Mouse (Mus musculus) heart, embryonic 14.5 days (tissue): ENCODE measurements at regions not wholly inside any gene's neighbourhood (a gene's known extent, or its start where the extent isn't known, plus 50 kb on each side); places are given as distances from the start of the nearest gene placed in this dataset.

ENCODE experiments used
- ATAC-seq: fragments of 200-750 bp; cut with Nextera tagmentation; 2 replicates; pipeline ENCODE4 v1.8.0; 2017; ENCODE audit warnings: low read depth, moderate TSS enrichment; ENCODE audit not compliant: insufficient number of reproducible peaks, insufficient read depth, low FRiP score
- H3K27ac ChIP-seq, 2 experiments: fragments of 200-500 bp in 1 of 2; fragments of 300-500 bp in 1 of 2; sonication (generic) in 1 of 2; replicated peaks in 1 of 2; 2 replicates each; pipeline ENCODE4 v1.5.1; 2012 to 2014; ENCODE audit warnings: low read depth in 2 of 2, low read length in 2 of 2, control low read depth in 1 of 2, mild to moderate bottlenecking in 1 of 2, mixed read lengths in 1 of 2; ENCODE audit not compliant: control insufficient read depth in 1 of 2, insufficient read depth in 1 of 2
- H3K27me3 ChIP-seq: fragments of 300-500 bp; sonication (generic); 2 replicates; pipeline ENCODE4 v1.6.1; 2014; ENCODE audit warnings: mild to moderate bottlenecking, low read length, control low read depth; ENCODE audit not compliant: control insufficient read depth, insufficient read depth
- H3K36me3 ChIP-seq: fragments of 300-500 bp; sonication (generic); 2 replicates; pipeline ENCODE4 v1.6.1; 2014; ENCODE audit warnings: mild to moderate bottlenecking, control low read depth, low read length, mixed read lengths; ENCODE audit not compliant: control insufficient read depth, insufficient read depth
- H3K4me1 ChIP-seq, 2 experiments: fragments of 200-500 bp in 1 of 2; fragments of 300-500 bp in 1 of 2; sonication (generic) in 1 of 2; 2 replicates each; pipeline ENCODE4 v1.6.1; 2012 to 2014; ENCODE audit warnings: low read length in 2 of 2, control low read depth in 1 of 2, mixed read lengths in 1 of 2; ENCODE audit not compliant: control insufficient read depth in 2 of 2, insufficient read depth in 2 of 2
- H3K4me2 ChIP-seq: fragments of 300-500 bp; sonication (generic); 2 replicates; pipeline ENCODE4 v1.6.1; 2014; ENCODE audit warnings: mild to moderate bottlenecking, low read length
- H3K4me3 ChIP-seq, 2 experiments: fragments of 200-500 bp in 1 of 2; fragments of 300-500 bp in 1 of 2; sonication (generic) in 1 of 2; 2 replicates each; pipeline ENCODE4 v1.5.1; 2012 to 2014; ENCODE audit warnings: low read length in 2 of 2, mild to moderate bottlenecking in 2 of 2, control low read depth in 1 of 2, low read depth in 1 of 2, moderate library complexity in 1 of 2; ENCODE audit not compliant: control insufficient read depth in 1 of 2, insufficient read depth in 1 of 2
- H3K9ac ChIP-seq: fragments of 300-500 bp; sonication (generic); 2 replicates; pipeline ENCODE4 v1.6.1; 2014; ENCODE audit warnings: mild to moderate bottlenecking, low read length
- H3K9me3 ChIP-seq: fragments of 300-500 bp; sonication (generic); 2 replicates; pipeline ENCODE4 v1.6.1; 2016; ENCODE audit warnings: low read length, control low read depth; ENCODE audit not compliant: control insufficient read depth
- WGBS: fragments of 180-500 bp; shearing (Covaris S2); extraction: QIAGEN DNeasy Blood & Tissue Kit; methylation state at CpG from one replicate; pipeline ENCODE4 v1.1.7; 2014; 5-methylcytosine and 5-hydroxymethylcytosine counted together

DNA sequence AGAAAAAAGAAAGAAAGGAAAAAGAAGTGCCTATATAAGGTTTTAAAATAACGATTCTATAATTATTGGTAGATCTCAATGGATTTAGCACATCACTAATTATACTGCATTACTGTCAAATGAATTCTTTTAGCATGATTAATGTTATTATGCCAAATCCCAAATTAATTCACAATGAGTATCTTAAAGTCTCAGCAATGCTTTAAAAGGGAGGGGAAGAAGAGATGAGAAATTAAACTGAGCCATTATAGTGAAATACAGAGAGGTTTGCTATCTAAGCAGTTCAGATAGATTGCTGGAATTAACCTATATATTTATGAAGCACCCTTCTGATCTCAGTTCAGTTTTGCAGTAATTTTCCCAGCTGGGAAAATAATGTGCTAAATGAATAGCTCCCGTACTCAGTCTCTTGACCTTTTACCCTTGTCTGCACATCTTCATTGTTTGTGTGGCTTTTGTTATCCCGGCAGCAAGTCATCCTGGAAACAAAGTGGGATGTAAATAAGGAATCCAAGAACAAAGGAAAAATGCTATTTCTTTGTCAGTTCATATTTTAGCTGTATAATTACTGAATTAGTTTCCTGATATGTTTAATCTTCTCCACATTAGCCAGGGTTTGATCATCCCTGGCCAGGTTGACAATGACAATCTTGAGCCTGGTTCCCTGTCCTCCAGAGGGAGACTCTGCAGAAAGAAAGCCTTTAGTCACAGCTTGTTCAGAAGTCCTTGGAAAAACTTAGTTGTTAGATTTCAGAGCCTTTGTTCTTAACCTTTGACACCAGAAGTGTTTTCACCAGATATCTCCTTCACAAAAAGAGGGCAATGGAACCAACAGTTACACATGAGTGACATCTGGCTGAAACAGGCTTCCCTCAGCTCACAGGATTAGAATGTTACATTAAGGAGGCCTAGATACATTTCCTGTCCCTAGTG is 270.9 kb upstream of the Rarb start:
- ATAC-seq: no peak
- H3K4me3 ChIP-seq: no peak overlapping the region
- no peaks in the 10 kb centered on the region for H3K9me3 ChIP-seq
- no peak overlapping the region for H3K27ac ChIP-seq
- no peak overlapping the region for H3K4me2 ChIP-seq
- no peaks in the 10 kb centered on the region for H3K4me1 ChIP-seq
- H3K36me3 ChIP-seq: no peaks in the 10 kb centered on the region
- WGBS: 45% methylated on average over 3 of the region's 3 CpGs
- H3K27me3 ChIP-seq: no peaks in the 10 kb centered on the region
- H3K9ac ChIP-seq: no peak overlapping the region

GRCm38 (mm10) chr14:17089089-17089634 is 270.2 kb upstream of the Rarb start:
- H3K9ac ChIP-seq: no peak overlapping the region
- no peaks in the 10 kb centered on the region for H3K4me1 ChIP-seq
- no peak overlapping the region for H3K4me2 ChIP-seq
- no peak overlapping the region for H3K4me3 ChIP-seq
- H3K27ac ChIP-seq: no peak overlapping the region
- no peaks in the 10 kb centered on the region for H3K27me3 ChIP-seq
- H3K36me3 ChIP-seq: no peaks in the 10 kb centered on the region
- H3K9me3 ChIP-seq: no peaks in the 10 kb centered on the region
- ATAC-seq: no peak

GRCm38 (mm10) chr14:17087828-17088227 is 268.9 kb upstream of the Rarb start:
- H3K4me1 ChIP-seq: no peaks in the 10 kb centered on the region
- no peaks in the 10 kb centered on the region for H3K9me3 ChIP-seq
- no peak for ATAC-seq

GRCm38 (mm10) chr14:17083907-17084306 is 265.0 kb upstream of the Rarb start:
- Histone ChIP-seq H3K27me3 (no peaks in the 10 kb centered on the region), H3K4me3 (no peak overlapping the region), H3K9ac (no peak overlapping the region), H3K9me3 (no peaks in the 10 kb centered on the region), H3K4me1 (no peaks in the 10 kb centered on the region), H3K27ac (no peak overlapping the region), H3K4me2 (no peak overlapping the region), H3K36me3 (no peaks in the 10 kb centered on the region)
- WGBS: 78% methylated on average over 2 of the region's 2 CpGs
- no peak for ATAC-seq

More at GRCm38 (mm10) chr14:17087828-17088227, 268.9 kb upstream of the Rarb start:
- WGBS: 97% methylated on average over 1 of the region's 1 CpGs
- H3K27ac ChIP-seq: no peak overlapping the region
- H3K4me3 ChIP-seq: no peak overlapping the region
- no peaks in the 10 kb centered on the region for H3K36me3 ChIP-seq
- H3K27me3 ChIP-seq: no peaks in the 10 kb centered on the region
- H3K4me2 ChIP-seq: no peak overlapping the region
- H3K9ac ChIP-seq: no peak overlapping the region

DNA sequence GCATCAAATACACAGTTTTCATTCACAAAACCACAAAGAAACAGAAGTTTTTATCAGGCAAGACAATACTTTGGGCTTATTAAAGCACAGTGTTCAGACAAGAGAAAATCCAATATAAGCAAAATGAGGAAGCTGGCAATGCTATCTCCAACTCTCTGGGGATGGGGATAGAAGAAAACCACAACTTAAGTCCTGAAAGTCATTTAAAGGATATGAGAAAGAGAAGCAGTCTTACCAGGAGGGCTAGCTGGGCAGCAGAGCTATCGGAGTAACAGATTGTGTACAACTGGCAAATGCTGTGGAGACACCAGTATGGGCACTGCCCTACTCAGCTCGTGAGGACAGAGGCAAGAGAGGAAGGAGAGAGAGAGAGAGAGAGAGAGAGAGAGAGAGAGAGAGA is 262.9 kb upstream of the Rarb start:
- Histone ChIP-seq H3K9ac (no peak overlapping the region), H3K9me3 (no peaks in the 10 kb centered on the region), H3K27ac (no peak overlapping the region), H3K36me3 (no peaks in the 10 kb centered on the region), H3K4me2 (no peak overlapping the region), H3K4me3 (no peak overlapping the region), H3K27me3 (no peaks in the 10 kb centered on the region), H3K4me1 (no peaks in the 10 kb centered on the region)
- ATAC-seq: no peak
- WGBS: 42% methylated on average over 2 of the region's 2 CpGs

DNA sequence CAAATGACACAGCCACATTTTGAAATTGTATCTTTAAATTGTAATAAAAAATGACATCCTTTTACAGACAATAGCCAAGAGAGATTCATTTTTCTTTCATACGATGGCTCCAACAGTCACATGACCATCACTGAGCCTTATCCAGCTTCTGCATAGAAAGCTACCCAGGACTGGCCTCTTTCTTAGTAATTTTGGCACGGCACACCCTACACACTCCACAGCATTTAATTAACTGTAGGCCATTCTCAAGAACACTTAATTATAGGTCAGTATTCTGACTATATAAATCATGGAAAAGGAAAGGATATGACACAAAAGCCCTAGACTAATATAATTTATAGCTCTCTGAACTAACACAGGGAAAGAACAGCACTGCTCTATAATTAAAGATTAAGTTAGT is 260.6 kb upstream of the Rarb start:
- Histone ChIP-seq H3K36me3 (no peaks in the 10 kb centered on the region), H3K4me3 (no peak overlapping the region), H3K9me3 (no peaks in the 10 kb centered on the region), H3K4me1 (no peaks in the 10 kb centered on the region), H3K4me2 (no peak overlapping the region), H3K9ac (no peak overlapping the region), H3K27ac (no peak overlapping the region), H3K27me3 (no peaks in the 10 kb centered on the region)
- 76% methylated on average over 2 of the region's 2 CpGs for WGBS
- ATAC-seq: no peak

DNA sequence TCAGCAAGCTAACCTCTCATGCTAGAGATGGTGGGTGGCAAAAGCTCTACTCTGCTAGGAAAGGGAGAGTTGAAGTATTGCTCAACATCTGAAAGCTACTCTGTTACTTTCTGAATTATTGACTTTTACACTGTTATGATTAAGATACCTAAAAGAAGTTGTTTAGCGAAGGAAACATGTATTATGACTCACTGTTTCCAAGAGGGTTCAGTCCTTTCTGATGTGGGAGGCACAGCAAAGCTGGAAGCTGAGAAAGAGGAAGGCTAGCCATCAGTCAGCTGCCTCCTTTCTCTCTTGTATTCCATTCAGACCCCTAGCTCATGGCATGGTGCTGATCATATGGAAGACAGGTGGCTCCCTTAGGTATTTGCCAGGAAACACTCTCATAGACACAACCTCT is 242.4 kb upstream of the Rarb start:
- no peaks in the 10 kb centered on the region for H3K4me1 ChIP-seq
- H3K27me3 ChIP-seq: no peaks in the 10 kb centered on the region
- ATAC-seq: no peak
- no peak overlapping the region for H3K27ac ChIP-seq
- 69% methylated on average over 1 of the region's 1 CpGs for WGBS
- H3K9me3 ChIP-seq: no peaks in the 10 kb centered on the region
- H3K9ac ChIP-seq: no peak overlapping the region
- H3K4me3 ChIP-seq: no peak overlapping the region
- H3K4me2 ChIP-seq: no peak overlapping the region
- H3K36me3 ChIP-seq: no peaks in the 10 kb centered on the region
